Mouse (Mus musculus): ENCODE measurements around the gene Rgcc.

Gene Rgcc

DNA sequence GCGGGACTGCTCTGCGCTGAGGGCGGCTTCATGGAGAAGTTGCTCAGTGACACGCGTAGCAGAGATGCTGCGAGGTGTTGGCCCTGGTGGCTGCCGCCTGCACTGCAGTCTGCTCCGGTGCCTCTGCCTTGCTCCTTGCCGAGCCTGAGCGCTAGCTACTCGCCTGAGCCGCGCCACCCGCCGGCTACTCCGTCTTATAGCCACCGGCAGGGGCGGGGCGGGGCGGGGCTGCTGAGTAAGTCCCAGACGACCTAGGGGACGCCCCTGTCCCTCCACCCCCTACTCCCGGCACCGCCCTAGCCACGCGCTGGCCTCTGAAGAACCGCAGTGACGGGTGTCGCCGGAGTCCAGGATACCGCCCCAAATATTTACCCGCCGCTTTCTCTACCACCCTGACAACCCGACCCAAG lies at the start of gene Rgcc:
Gene Rgcc, minus strand, starts transcription at position 180 of the 410 bp plus-strand sequence.
- peak; percentile 96 for DNase-seq (ENCODE audit: low spot score)

DNA sequence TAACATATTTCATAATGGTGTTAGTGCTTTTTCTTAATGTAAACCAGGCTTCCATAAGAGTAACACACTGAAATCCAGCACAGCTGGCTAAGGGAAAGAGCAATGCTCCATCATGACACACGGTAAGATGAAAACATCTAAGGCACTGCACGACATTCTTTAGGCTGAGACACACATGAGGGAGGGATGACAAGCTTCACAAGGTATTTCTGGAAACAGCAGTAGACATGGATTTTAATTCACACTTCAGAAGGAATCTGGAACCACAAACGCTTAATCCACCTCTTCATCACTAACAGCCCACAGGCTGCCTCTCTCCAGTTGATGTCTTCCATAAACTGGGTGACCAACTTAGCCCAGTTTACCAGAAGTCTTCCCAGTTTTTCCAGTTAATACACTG lies 44.9 kb upstream of the Rgcc start:
- no peak for DNase-seq (ENCODE audit: low spot score)

DNA sequence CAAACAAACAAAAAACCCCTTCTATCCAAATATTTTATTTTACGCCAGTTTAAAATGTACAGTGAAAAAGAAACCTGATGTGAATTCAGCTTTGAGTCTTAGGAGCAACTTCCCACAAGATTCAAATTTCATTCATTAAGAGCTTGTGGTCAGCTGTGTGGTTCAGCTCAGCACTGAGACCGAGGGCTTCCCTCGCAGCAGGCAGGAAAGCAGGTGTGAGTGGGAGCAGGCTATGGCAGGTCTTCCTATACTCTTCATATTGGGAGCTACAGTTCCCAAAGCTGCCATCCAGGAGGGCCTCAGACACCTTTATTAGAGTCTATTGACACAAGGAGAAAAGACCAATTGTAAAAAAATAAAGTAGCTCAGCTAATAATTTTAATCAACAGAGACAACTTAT lies 34.2 kb upstream of the Rgcc start:
- no peak for DNase-seq (ENCODE audit: low spot score)

DNA sequence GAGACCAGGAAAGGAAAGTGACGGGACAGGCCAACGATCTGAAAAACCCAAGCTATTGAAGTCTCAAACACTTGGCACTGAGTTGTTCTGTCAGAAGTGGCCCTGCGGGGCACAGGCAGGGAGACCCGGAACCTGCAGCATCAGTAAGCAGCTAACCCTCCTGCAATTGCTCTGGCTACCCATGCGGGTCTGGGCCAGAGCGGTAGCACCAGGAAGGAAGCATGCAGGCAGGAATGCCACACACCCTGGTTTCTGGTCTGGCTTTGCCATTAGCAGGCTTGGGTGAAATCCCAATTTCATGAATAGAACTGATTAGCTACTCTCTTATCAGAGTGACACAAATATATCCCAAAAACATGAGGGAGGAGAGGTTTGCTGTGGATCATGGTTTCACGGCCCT lies 30.5 kb upstream of the Rgcc start:
- DNase-seq (ENCODE audit: low spot score) = no peak

DNA sequence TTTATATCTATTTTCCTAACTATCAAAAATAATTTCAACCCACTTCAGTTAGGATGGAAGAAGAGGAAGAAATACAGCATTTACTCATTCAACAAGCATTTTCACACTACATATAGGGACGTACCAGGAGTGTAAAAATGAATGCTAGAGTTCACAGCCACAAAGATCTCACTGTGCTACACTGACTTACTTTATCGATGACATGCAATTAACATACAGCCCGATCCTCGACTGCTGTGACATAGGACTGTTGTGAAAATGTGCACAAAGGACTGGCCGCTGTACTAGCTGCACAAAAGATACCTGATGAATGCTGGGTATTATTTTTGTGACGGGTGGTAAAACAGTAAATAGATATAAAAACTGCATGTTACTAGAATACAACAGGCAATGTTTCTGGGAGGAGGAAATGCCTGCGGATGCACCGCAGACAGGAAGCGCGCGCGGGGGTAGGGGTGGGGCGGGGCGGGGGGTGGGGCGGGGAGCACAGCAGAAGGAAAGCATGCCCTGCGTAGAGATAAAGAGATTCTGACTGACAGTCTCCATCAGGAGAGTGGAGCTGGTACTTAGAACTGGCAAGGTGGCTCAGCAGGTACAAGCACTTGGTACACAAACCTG lies 29.6 kb upstream of the Rgcc start:
- peak; percentile 50 for DNase-seq (ENCODE audit: low spot score)

DNA sequence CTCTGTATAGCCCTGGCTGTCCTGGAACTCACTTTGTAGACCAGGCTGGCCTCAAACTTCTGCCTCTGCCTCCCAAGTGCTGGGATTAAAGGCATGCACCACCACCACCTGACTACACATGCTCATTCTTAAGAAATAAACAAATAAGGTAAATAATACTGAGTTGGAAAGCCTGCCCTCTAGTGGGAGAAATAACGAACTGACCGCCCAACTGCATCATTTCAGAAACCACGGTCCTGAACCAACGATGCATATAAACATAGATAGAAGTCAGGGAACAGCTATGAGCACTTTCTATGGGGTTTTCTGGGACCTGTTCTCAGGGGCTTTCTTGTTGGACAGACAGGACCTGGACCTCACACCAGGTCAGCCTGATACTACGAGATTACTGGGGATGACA lies 25.6 kb upstream of the Rgcc start:
- DNase-seq (ENCODE audit: low spot score) = peak; percentile 68

DNA sequence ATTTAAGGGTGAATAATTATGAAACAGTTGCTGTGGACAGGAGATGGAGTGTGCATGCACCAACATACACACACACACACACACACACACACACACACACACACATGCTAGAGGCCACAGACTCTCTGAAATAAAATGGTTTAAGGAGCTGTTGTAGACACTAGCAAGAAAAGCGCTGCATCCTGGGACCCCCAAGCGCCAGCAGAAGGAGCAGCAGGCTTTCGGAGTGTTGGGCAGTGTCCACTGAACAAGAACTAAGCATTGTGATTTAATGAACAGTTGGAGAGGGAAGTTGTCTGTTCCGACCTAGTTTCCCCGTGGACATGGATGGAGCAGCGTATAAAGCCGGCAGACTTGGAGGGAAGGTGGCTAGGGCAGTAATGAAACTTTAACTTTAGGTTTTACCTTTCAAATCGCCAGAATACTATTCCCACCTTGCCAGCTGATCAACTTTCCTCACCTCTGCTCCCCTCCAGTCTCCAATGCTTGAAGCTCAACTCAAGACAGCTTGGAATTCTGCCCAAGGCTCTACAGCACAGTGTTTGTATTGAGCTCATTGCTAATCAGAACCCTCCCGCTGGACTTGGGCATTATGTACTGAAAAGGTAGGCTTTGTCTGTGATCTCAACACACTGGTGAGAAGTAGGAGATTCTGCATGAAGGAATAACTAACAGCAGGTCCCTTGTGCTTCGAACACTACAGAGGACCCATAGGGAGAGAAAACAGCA lies 22.8 kb upstream of the Rgcc start:
- DNase-seq (ENCODE audit: low spot score) = no peak

DNA sequence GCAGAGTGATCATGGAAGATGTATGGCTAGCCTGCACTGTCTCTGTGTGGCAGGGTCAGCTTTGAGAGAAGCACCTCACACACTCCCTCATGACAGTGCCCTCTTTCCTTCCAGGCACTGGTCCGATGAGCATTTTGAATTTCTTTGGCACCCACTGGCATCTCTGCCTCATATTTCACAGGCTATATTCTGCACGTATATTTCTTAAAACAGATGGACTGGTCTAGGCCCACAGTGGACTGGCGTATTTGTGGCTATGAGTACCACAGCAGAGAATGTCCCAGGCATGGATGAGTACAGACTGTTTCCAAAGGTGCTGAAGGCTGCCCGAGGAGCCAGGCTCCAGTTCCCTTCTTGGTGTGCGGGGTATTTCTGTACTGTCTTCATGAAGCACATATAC lies 20.4 kb upstream of the Rgcc start:
- no peak for DNase-seq (ENCODE audit: low spot score)

DNA sequence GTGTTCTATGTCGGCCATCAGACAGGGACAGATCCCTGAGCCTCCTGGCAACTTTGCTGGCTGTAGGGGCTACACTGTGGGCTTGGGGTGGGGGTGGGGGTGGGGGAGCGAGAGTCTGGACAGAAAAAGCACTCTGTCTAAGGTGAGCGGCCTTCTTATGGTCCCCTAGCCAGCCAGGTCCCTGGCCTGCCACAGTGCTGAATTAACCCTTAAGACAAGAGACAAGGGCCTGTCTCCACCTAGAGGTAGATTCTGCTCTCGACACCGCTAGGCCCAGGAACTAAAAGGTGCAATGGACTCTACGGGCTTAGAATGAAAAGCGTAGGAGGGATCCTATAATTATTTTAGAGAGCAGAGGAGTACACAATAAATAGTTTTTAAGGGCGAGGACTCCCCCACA lies 19.7 kb upstream of the Rgcc start:
- DNase-seq (ENCODE audit: low spot score) = peak; percentile 57

DNA sequence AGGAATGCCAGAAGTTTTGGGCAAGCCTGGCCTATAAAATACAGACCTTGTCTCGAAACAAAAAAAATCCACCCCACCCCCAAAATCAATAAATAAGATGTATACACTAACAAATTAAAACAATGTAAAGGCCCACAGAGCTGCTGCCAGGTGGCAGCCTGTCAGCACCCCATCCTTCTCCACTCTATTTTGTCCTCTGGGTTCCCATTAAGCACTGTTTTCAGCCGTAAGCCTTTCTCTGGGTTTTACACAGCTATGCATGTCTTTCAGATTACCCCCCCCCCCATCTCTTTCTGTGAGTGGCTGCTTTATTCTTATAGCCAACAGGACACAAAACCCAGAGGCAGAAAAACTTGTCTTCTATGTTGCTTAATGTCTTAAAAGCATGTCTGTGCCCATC lies 16.2 kb upstream of the Rgcc start:
- no peak for DNase-seq (ENCODE audit: low spot score)

DNA sequence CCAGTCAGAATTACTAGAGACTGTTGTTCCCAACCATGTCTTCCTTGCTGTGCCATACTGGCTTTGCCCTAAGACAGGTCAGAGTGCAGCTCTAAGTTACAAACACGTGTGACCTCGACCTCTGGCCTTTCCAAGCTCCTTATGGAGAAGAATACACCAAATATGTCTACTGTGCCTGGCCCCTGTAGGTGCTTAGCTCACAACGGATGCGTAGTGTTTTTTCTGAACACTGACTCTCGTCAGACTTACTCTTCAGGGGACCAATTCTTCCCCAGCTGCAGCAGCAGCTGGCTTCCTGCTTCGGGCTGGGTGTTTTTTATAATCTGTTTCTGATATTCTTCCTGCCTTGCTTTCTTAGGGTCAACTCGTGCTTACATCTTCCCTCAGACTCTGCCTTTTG lies 14.4 kb upstream of the Rgcc start:
- DNase-seq (ENCODE audit: low spot score) = no peak

DNA sequence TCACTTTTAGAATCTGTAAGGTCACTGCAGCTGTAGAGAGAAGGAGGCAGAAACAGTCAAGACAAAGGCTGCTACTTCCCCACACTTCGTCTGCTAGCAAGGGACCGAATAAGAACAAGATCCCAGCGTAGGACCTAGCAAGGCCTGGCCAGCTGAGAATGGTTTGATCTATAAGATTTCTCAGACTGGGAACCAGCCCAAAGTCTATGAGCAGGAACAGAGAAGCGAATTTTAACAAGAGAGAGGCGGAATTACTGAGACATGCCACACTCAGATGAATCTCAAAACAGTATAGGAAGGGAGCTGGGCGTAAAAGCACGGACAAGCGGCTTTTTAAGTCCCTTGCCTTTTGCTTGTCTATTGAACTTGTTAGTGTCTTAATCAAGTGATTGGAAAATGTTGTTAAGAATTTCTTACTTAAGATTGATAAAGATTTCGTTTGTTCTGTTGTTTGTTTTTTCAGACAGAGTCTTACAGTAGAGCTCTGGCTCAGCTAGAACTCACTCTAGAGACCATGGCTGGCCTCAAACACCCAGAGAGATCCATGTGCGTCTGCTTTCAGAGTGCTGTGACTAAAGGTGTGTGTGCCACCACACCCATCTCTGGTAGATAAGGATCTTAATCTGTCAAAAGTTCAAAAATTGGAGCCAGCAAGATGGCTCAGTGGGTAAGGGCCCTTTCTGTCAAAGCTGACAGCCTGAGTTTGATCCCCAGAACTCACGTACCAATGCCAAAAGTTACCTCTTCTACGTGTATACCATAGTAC lies 13.0 kb upstream of the Rgcc start:
- no peak for DNase-seq (ENCODE audit: low spot score)

DNA sequence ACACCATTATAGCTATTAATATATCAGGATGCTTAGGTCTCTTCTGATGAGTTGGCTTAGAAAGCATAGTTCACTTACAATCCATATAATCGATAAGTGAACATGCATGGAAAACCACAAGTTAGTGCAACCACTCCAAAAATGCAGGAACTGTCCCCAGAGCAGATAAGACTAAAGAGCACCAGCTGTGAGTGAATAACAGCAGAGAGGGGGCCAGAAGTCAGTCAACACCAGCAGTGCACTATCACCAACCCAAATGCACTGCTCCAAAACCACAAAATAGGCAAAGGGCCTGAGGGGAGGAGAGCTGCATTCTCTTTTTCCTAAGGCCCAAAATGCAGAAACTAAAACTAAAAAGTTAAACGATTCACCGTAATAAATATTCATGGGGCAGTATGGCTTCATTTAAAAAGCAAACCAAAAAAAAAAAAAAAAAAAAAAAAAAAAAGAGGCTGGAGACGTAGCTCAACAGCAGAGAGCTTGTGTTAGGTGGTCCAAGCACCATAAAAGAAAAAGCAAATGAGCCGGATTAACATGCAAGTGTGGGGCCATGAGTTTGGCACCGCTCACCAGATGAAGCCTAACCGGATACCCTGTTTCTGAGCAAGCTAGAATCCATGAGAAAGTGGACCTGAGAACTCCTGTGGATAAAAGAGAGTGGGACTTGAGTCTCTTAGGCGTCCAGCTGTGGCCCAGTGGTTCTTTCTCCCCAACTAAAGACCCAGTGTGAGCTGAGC lies 12.2 kb upstream of the Rgcc start:
- no peak for DNase-seq (ENCODE audit: low spot score)

DNA sequence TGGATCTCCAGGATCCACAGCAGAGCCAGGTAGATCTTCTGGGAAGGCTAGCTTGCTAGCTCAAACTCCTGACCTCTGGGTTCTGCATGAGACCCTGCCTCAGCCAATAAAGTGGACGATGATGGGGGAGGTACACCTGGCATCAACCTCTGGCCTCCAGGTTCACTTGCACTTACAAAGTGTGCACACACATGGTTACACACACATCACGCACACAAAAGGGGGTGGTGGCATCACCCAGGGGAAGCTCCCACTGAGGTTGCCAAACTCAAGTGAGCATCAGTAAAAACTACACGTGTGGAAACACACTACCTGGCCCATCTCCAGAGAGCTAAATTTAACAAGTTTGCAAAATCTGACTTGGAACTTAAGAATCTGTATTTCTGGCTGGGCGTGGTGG lies 11.3 kb upstream of the Rgcc start:
- no peak for DNase-seq (ENCODE audit: low spot score)

DNA sequence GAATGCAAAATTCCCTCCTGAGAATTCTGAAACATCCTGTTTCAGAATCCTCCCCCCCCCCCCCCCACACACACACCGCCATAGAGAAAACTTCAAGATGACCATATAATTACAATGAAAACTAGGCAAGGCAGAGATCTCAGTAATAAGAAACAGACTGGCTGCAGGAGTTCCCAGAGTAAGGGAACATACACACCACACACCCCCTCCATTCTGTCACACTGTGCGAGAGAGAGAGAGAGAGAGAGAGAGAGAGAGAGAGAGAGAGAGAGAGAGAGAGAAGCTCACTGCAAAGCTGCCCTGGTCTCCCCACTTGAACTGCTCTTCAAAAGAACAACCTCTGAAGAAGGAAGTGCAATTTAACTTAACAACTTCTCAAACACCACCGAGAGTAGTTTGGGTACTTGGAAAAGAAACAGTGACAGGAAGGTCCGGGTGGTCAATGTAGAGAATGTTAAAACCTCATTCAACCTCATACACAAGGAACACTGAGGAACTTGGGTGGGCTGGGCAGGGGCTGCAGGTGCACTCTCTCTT lies 10.5 kb upstream of the Rgcc start:
- no peak for DNase-seq (ENCODE audit: low spot score)

DNA sequence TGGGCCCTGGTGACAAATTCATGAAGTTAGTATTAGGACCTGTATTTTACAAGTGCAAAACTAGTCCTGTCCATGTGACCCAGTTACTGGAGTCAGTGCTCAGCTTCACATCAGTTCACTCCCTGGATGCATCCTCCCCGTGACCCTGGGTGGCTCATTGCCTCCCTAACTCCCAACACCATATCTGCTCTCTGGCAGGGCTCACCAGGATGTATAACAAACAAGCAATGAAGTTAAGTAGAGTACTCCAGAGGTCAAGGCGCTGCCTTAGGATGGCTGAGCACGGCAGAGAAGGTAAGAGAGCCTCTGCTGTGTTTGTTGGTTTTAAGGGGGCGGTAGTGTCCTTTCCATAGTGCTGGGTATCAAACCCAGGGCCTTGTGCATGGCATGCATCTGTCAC lies 7.7 kb upstream of the Rgcc start:
- no peak for DNase-seq (ENCODE audit: low spot score)

DNA sequence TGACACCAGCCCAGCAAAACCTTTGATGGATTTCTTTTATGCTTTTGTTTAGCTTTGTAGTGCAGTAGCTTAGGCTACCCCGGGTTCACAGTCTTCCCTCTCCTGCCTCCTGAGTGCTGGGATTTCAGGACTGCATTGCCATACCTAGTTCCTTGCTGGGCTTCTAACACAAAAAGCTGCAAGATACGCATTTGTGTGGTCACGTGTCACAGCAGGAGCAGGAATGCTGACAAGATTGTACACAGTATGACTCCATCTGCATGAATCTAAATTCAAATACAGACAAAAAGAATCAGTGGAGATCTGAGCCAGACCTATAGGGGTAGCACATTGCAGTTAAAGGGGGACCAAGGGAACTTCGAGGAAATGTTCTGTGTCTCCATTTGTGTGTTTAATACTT lies 6.9 kb upstream of the Rgcc start:
- no peak for DNase-seq (ENCODE audit: low spot score)

DNA sequence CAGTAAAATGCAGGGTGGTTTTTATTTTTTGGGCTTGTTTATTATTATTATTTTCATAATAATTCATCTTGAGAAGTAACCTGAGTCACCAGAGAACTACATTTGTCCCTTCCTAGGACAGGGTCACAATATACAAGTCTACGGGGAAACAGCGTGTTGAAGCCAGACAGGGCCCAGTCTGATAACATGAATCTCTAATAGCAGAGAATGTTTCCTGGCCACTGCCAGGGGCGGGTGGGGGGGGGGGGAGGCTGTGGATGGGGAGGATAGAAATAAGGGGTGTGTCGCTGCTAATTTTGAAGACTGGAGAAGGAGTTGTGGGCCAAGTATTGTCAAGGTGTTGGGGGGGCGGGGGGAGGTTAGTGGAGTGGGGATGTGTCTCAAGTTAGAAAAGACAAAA lies 6.5 kb upstream of the Rgcc start:
- DNase-seq (ENCODE audit: low spot score) = no peak

DNA sequence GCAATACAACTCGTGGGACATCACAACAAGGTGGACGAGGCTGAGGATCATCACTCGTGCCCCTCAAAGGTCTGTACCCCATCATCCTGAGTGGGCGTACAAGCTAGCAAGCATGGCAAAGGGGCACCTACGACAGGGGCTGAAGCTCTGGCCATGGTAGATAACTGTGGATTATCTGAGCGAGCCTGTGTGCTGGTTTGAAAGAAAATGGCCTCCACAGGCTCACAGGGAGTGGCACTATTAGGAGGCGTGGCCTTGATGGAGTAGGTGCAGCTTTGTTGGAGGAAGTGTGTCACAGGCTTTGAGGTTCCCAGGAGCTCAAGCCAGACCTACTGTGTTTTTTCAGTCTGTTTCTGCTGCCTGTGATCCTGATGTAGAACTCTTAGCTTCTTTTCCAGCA lies 5.7 kb upstream of the Rgcc start:
- peak; percentile 81 for DNase-seq (ENCODE audit: low spot score)

DNA sequence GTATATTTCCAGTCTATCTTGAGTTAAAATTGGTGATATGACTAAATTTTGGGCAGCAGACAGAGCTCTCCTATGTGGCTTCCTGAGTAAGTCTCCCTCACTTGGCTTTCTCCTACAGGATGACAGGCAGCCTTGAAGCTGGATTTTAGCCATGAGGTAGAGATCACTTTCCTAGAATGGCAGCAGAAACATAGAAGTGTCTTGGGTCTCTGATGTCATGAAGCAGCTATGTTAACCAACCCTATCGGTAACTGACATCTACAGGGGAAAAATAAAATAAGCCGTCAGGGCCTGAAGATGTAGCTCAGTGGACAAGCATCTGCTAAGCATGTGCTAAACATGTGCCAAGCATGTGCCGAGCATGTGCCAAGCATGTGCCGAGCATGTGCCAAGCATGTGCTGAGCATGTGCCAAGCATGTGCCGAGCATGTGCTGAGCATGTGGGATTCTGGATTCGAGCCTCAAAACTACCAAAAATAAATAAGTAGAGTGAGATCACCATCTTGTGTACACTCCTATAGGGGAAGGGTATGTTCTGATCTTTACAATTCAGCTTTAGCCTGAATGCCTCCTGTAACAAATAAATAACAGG lies 3.5 kb upstream of the Rgcc start:
- no peak for DNase-seq (ENCODE audit: low spot score)

DNA sequence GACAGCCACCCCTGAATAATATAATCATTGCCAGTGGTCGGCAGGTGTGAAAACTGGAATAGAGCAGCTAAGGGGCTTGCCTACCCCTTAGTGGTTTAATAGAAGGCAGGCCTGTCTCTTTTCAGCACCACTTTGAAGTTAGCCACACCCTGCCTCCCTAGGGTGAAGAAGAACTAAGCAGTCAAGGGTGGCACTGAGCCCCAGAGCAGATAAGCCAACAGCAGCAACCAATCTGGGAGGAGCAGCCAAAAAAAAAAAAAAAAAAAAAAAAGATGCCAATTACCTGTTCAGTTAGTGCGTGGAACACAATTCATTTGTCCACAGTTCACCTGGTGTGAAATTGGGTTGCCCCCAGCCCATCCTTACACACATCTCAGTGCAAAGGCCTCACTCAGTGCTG lies 1.7 kb upstream of the Rgcc start:
- no peak for DNase-seq (ENCODE audit: low spot score)
